Mouse (Mus musculus): Measurements from ENCODE around the gene Il22ra1. TPM values are rescaled to one million over a fixed set of nuclear protein-coding genes. Genes with fewer than 3 reads are reported as not detected.

Gene Il22ra1
- total RNA-seq, 2 experiments from 2014 or later = 0.57 to 0.69 TPM

Other genes with a start within 250 kb of the Il22ra1 start
- gene Stpg1, start 233.4 kb upstream of the Il22ra1 start, total RNA-seq (2021) = 1 to 10 TPM in 1 of 2 experiments, under 1 TPM in 1; 0.81 to 1.3 TPM
- gene Nipal3, start 233.1 kb upstream of the Il22ra1 start, total RNA-seq (2021) = 10 to 100 TPM; 90.9 to 96.8 TPM
- under 1 TPM; 0.36 to 0.62 TPM for gene Grhl3, start 154.5 kb upstream of the Il22ra1 start, total RNA-seq (2021)
- gene Ifnlr1, start 41.9 kb upstream of the Il22ra1 start, total RNA-seq (2021) = under 1 TPM; 0.24 to 0.26 TPM
- 1 to 10 TPM; 1.2 to 1.6 TPM for gene Myom3, start 31.5 kb downstream of the Il22ra1 start, total RNA-seq (2021)
- 10 to 100 TPM; 70.1 to 74.8 TPM for gene Srsf10, start 127.6 kb downstream of the Il22ra1 start, total RNA-seq (2021)
- gene Pnrc2, start 145.7 kb downstream of the Il22ra1 start, total RNA-seq (2021) = 10 to 100 TPM; 47.1 to 47.9 TPM
- under 1 TPM in 1 of 2 experiments, not detected in 1; 0.11 TPM for gene Cnr2, start 167.2 kb downstream of the Il22ra1 start, total RNA-seq (2021)
- 10 to 100 TPM; 46.8 to 47.9 TPM for gene Fuca1, start 192.6 kb downstream of the Il22ra1 start, total RNA-seq (2021)
- gene Hmgcl, start 218.3 kb downstream of the Il22ra1 start, total RNA-seq (2021) = 10 to 100 TPM; 30.5 to 31.9 TPM
- 10 to 100 TPM; 28.0 to 29.7 TPM for gene Gale, start 235.6 kb downstream of the Il22ra1 start, total RNA-seq (2021)
- gene Lypla2, start 244.5 kb downstream of the Il22ra1 start, total RNA-seq (2021) = 10 to 100 TPM; 94.0 to 95.0 TPM

All from left cerebral cortex, postnatal 10 days (tissue).